Mouse (Mus musculus) ZHBTc4 (cell line): Measurements from ENCODE around the gene Pcsk7.

ENCODE experiments used
- DNase-seq: peaks from one replicate; pipeline ENCODE4 v3.0.0-alpha.2; 2011; ENCODE audit warnings: low read depth, low spot score

Pcsk7 gene

GRCm38 (mm10) chr9:45938952-45939637 lies 32.8 kb downstream of the Pcsk7 start:
- no peak for DNase-seq

GRCm38 (mm10) chr9:45939794-45940193 lies 33.5 kb downstream of the Pcsk7 start:
- DNase-seq, result no peak

- peak; percentile 51 for DNase-seq
Observed at GRCm38 (mm10) chr9:45941329-45941888, 35.1 kb downstream of the Pcsk7 start.

- DNase-seq, result no peak
Observed at GRCm38 (mm10) chr9:45942464-45942863, 36.2 kb downstream of the Pcsk7 start.

GRCm38 (mm10) chr9:45942916-45943315 lies 36.6 kb downstream of the Pcsk7 start:
- no peak for DNase-seq

- no peak for DNase-seq
Observed at GRCm38 (mm10) chr9:45943628-45944505, 37.6 kb downstream of the Pcsk7 start.

GRCm38 (mm10) chr9:45944506-45945400 lies 38.5 kb downstream of the Pcsk7 start:
- no peak for DNase-seq

GRCm38 (mm10) chr9:45945721-45946120 lies 39.4 kb downstream of the Pcsk7 start:
- DNase-seq, result no peak

- no peak for DNase-seq
Observed at GRCm38 (mm10) chr9:45946182-45946871, 40.0 kb downstream of the Pcsk7 start.

GRCm38 (mm10) chr9:45946872-45947183 lies 40.5 kb downstream of the Pcsk7 start:
- no peak for DNase-seq

GRCm38 (mm10) chr9:45952057-45952456 lies 45.8 kb downstream of the Pcsk7 start:
- no peak for DNase-seq

- DNase-seq, result no peak
Observed at GRCm38 (mm10) chr9:45952890-45953289, 46.6 kb downstream of the Pcsk7 start.

GRCm38 (mm10) chr9:45953511-45954293 lies 47.4 kb downstream of the Pcsk7 start:
- peak; percentile 21 for DNase-seq

GRCm38 (mm10) chr9:45954294-45955106 lies 48.2 kb downstream of the Pcsk7 start:
- peak; percentile 64 for DNase-seq

- DNase-seq, result peak; percentile 90
Observed at GRCm38 (mm10) chr9:45955107-45955963, 49.0 kb downstream of the Pcsk7 start, which contains the start of gene Sidt2. TSS of gene Sidt2 (minus strand) at chr9:45955258.

- no peak for DNase-seq
Observed at GRCm38 (mm10) chr9:45958023-45958670, 51.9 kb downstream of the Pcsk7 start.

- no peak for DNase-seq
Observed at GRCm38 (mm10) chr9:45958851-45959250, 52.6 kb downstream of the Pcsk7 start.

- DNase-seq, result no peak
Observed at GRCm38 (mm10) chr9:45959661-45960060, 53.4 kb downstream of the Pcsk7 start.
